Mouse (Mus musculus) bone marrow macrophage, adult 2 months (primary cell): ENCODE data around the gene Ankrd35.

Source experiments
- CTCF ChIP-seq: IDR thresholded peaks from 2 replicates; pipeline ENCODE4 v1.5.1; 2012; ENCODE audit warnings: low read depth, mild to moderate bottlenecking, low read length, moderate library complexity
- POLR2A ChIP-seq: IDR thresholded peaks from 2 replicates; pipeline ENCODE4 v1.6.1; 2012; ENCODE audit warnings: mild to moderate bottlenecking, low read depth, low read length, borderline replicate concordance

DNA sequence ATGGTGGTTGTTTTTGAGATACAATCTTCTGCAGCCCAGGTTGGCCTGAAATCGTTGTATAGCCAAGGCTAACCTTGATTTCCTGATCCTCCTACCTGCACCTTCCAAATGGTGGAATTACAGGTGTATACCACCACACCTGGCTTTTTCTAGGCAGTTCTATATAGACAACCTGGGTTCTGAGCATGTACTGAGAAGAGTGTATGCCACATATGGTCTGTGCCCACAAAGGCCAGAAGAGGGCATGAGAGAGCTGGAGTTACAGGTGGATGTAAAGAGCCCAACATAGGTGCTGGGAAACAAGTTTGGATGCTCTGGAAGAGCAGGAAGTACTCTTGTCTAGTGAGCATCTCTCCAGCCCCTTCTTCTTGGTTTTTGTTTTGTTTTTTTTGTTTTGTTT, 2.6 kb upstream of the Ankrd35 start:
- no peak for TF ChIP-seq CTCF
- TF ChIP-seq POLR2A = no peak
